Comparison of ENCODE assay signal across 8 mouse cellular contexts in the genomic region with DNA sequence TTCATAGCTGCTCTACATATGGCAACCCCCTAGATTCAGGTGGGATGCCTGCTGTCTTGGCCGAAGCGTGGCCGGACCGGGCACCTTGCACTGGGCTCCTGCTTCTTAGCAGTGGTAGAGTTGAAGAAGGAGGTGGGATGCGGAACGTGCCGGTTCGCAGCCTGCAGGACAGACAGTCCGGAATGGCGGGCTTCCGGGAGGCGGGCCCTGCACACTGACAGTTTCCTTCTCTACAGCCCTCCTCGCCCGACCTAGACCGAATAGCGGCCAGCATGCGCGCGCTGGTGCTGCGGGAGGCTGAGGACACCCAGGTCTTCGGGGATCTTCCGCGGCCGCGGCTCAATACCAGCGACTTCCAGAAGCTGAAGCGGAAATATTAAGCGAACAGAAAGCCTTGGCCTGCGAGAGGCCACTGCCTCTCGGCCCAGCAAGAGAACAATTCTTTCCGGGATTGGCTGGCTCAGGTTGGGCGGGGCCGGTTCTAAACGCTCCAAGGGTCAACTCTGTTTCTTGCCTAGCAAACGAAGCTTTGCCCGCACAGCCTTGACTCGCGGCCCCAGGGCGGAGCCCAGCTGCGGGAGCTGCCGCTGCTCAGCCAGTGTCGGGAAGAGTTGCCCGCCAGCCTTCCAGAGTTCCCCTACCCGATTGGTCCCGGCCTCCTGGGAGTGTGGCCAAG. TPM values are rescaled to one million over a fixed set of nuclear protein-coding genes. Genes with fewer than 3 reads are reported as not detected.
DNase-seq lines count a peak whose midpoint lies in the region; ATAC-seq and TF ChIP-seq lines count a peak whose summit lies in the region.

No protein-coding gene starts in this region.

- H3K27ac ChIP-seq in gastrocnemius, adult 2 months = peak overlapping the region; percentile 92
- peak overlapping the region; percentile 87 for H3K27ac ChIP-seq in hindbrain, embryonic 15.5 days (replicated peaks)

- peak; percentile 57 for ATAC-seq in activated CD4-positive, CD25-positive, alpha-beta regulatory T cell, adult 4 months
- no peak for ATAC-seq in hindbrain, embryonic 15.5 days (ENCODE audit: low FRiP score, low read depth)
- peak; percentile 49 for ATAC-seq in megakaryocyte-erythroid progenitor cell, adult 5-6 weeks (replicated peaks; ENCODE audit: low FRiP score, low TSS enrichment, poor library complexity, severe bottlenecking)

- DNase-seq in cerebellum, postnatal 14 days = peak; percentile 84 to 86
- peak; percentile 91 for DNase-seq in gastrocnemius, adult 2 months
- DNase-seq in left cerebral cortex, postnatal 36 days (ENCODE audit: low spot score in 2 of 2) = peak; percentile 81 to 82
- DNase-seq in right cerebral cortex, adult 2 months (ENCODE audit: low spot score in 2 of 2) = peak; percentile 60 to 73
- DNase-seq in urinary bladder, postnatal 25 days (ENCODE audit: low spot score) = peak; percentile 72

- peaks cover 63% of the 10 kb centered on the region for H3K4me1 ChIP-seq in hindbrain, embryonic 15.5 days (replicated peaks)

- peak overlapping the region; percentile 80 for H3K4me3 ChIP-seq in gastrocnemius, adult 2 months
- peak overlapping the region; percentile 35 for H3K4me3 ChIP-seq in hindbrain, embryonic 15.5 days

- intact Hi-C loops in gastrocnemius, adult 2 months (cut with DNase I) = no loop called here
- intact Hi-C loops in left cerebral cortex, postnatal 36 days (cut with DNase I) = no loop called here

- H3K9me3 ChIP-seq in hindbrain, embryonic 15.5 days = no peaks in the 10 kb centered on the region

- H3K36me3 ChIP-seq in hindbrain, embryonic 15.5 days = no peaks in the 10 kb centered on the region

- no peak for TF ChIP-seq CTCF in gastrocnemius, adult 2 months (IDR thresholded peaks at IDR 0.05)

- peak overlapping the region; percentile 58 for H3K4me2 ChIP-seq in hindbrain, embryonic 15.5 days

- WGBS in hindbrain, embryonic 15.5 days = 3% methylated on average over 45 of the region's 45 CpGs

- H3K9ac ChIP-seq in hindbrain, embryonic 15.5 days = peak overlapping the region; percentile 44

- no peaks in the 10 kb centered on the region for H3K27me3 ChIP-seq in hindbrain, embryonic 15.5 days

RNA-seq across cellular contexts. Expression of a gene that starts 2.4 kb away (rescaled TPM):
- polyA plus RNA-seq in activated CD4-positive, CD25-positive, alpha-beta regulatory T cell, adult 4 months (2017; shearing (Covaris generic)) = 10 to 100 TPM; 41.4 to 48.8 TPM
- 10 to 100 TPM; 19.4 to 21.2 TPM for total RNA-seq in gastrocnemius, adult 2 months (2021)
- polyA plus RNA-seq in hindbrain, embryonic 15.5 days (2015; fragmentation: Nextera tagmentation; extraction: Ambion mirVana) = 29.1 and 30.6 TPM in 2 replicates
- total RNA-seq in left cerebral cortex, postnatal 36 days (2021) = 10 to 100 TPM; 26.8 TPM
- total RNA-seq in megakaryocyte-erythroid progenitor cell, adult 5-6 weeks (2014; fragmentation: Nextera tagmentation) = 25.2 and 58.9 TPM in 2 replicates
- total RNA-seq in megakaryocyte-erythroid progenitor cell, adult 5-6 weeks (2017) = 18.4 and 30.5 TPM in 2 replicates

RNA-seq across cellular contexts. Expression of a gene that starts 5.6 kb away (rescaled TPM):
- polyA plus RNA-seq in activated CD4-positive, CD25-positive, alpha-beta regulatory T cell, adult 4 months (2017; shearing (Covaris generic)) = 10 to 100 TPM; 41.0 to 63.7 TPM
- total RNA-seq in gastrocnemius, adult 2 months (2021) = 10 to 100 TPM; 40.8 to 56.4 TPM
- polyA plus RNA-seq in hindbrain, embryonic 15.5 days (2015; fragmentation: Nextera tagmentation; extraction: Ambion mirVana) = 109 and 118 TPM in 2 replicates
- total RNA-seq in left cerebral cortex, postnatal 36 days (2021) = 10 to 100 TPM; 71.9 to 75.6 TPM
- 26.7 and 61.9 TPM in 2 replicates for total RNA-seq in megakaryocyte-erythroid progenitor cell, adult 5-6 weeks (2014; fragmentation: Nextera tagmentation)
- total RNA-seq in megakaryocyte-erythroid progenitor cell, adult 5-6 weeks (2017) = 13.7 and 49.6 TPM in 2 replicates

RNA-seq across cellular contexts. Expression of a gene that starts 5.7 kb away (rescaled TPM):
- polyA plus RNA-seq in activated CD4-positive, CD25-positive, alpha-beta regulatory T cell, adult 4 months (2017; shearing (Covaris generic)) = 1 to 10 TPM; 3.0 to 4.7 TPM
- 100 to 1,000 TPM; 128 to 137 TPM for total RNA-seq in gastrocnemius, adult 2 months (2021)
- 90.1 and 99.1 TPM in 2 replicates for polyA plus RNA-seq in hindbrain, embryonic 15.5 days (2015; fragmentation: Nextera tagmentation; extraction: Ambion mirVana)
- 10 to 100 TPM; 67.7 to 73.6 TPM for total RNA-seq in left cerebral cortex, postnatal 36 days (2021)
- 21.1 and 23.7 TPM in 2 replicates for total RNA-seq in megakaryocyte-erythroid progenitor cell, adult 5-6 weeks (2014; fragmentation: Nextera tagmentation)
- total RNA-seq in megakaryocyte-erythroid progenitor cell, adult 5-6 weeks (2017) = 19.2 and 24.5 TPM in 2 replicates

RNA-seq across cellular contexts. Expression of a gene that starts 15.1 kb away (rescaled TPM):
- polyA plus RNA-seq in activated CD4-positive, CD25-positive, alpha-beta regulatory T cell, adult 4 months (2017; shearing (Covaris generic)) = 1 to 10 TPM; 1.3 to 2.3 TPM
- 100 to 1,000 TPM; 126 to 137 TPM for total RNA-seq in gastrocnemius, adult 2 months (2021)
- polyA plus RNA-seq in hindbrain, embryonic 15.5 days (2015; fragmentation: Nextera tagmentation; extraction: Ambion mirVana) = 460 and 518 TPM in 2 replicates
- total RNA-seq in left cerebral cortex, postnatal 36 days (2021) = 100 to 1,000 TPM; 284 to 285 TPM
- total RNA-seq in megakaryocyte-erythroid progenitor cell, adult 5-6 weeks (2014; fragmentation: Nextera tagmentation) = 79.6 and 88.8 TPM in 2 replicates
- total RNA-seq in megakaryocyte-erythroid progenitor cell, adult 5-6 weeks (2017) = 19.6 and 40.9 TPM in 2 replicates

RNA-seq across cellular contexts. Expression of a gene that starts 38.0 kb away (rescaled TPM):
- polyA plus RNA-seq in activated CD4-positive, CD25-positive, alpha-beta regulatory T cell, adult 4 months (2017; shearing (Covaris generic)) = 10 to 100 TPM; 12.2 to 20.1 TPM
- 10 to 100 TPM; 53.1 to 68.5 TPM for total RNA-seq in gastrocnemius, adult 2 months (2021)
- 145 and 164 TPM in 2 replicates for polyA plus RNA-seq in hindbrain, embryonic 15.5 days (2015; fragmentation: Nextera tagmentation; extraction: Ambion mirVana)
- 10 to 100 TPM; 91.7 to 98.1 TPM for total RNA-seq in left cerebral cortex, postnatal 36 days (2021)
- 42.0 and 71.7 TPM in 2 replicates for total RNA-seq in megakaryocyte-erythroid progenitor cell, adult 5-6 weeks (2014; fragmentation: Nextera tagmentation)
- 12.1 and 18.1 TPM in 2 replicates for total RNA-seq in megakaryocyte-erythroid progenitor cell, adult 5-6 weeks (2017)
